Mouse (Mus musculus): ENCODE data around the gene Med6. TPM values are rescaled to one million over a fixed set of nuclear protein-coding genes. Genes with fewer than 3 reads are reported as not detected.

Gene Med6
- total and polyA plus RNA-seq, 2 experiments, result 6.0 to 19.9 TPM

DNA sequence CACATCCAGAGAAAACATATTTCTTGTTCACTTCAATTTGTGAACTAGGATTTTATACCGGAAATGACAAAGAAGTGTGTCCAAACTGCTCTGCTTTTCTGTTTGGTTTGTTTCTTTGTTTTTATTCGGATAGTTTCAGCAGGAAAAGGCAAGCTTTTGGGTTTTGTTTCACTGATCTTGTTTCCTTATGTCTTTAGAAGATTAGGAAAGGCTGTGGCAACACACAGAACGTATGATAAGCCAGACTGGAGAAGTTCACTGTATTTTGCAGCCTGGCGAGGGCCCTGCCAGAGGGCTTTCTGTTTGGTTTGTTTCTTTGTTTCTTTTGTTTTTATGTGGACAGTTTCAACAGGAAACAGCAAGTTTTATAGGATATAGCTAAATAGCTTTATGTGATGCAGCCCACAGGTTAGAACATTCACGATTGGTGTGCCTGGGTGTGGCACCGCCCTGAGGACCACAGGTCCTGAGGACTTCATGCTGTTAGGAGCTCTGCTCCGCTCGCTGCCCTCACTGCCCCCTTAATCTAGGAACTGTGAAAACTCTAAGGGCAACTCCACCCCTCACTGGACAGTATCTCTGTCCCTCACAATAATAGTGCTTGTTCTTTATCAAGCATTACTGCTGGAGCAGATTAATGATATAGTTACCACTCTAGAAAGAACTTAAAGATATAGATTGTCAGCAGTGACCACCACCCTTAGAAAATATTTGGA, 1.9 kb upstream of the Med6 start:
- Histone ChIP-seq H3K4me1 (ENCODE audit: control insufficient read depth, insufficient read depth, low read length) (peaks cover 5% of the 10 kb centered on the region; the same call in 1 of the 2 replicates), H3K27me3 (ENCODE audit: control insufficient read depth, insufficient read depth, low read length) (no peaks in the 10 kb centered on the region), H3K9ac (ENCODE audit: low read depth, low read length) (no peak overlapping the region), H3K36me3 (ENCODE audit: control insufficient read depth, insufficient read depth, low read length) (no peaks in the 10 kb centered on the region), H3K79me2 (ENCODE audit: control insufficient read depth, insufficient read depth, low read length) (peaks cover 2% of the 10 kb centered on the region; the same call in 1 of the 2 replicates), H3K27ac (replicated peaks; ENCODE audit: insufficient read depth, low read depth, low read length) (no peak overlapping the region), H3K4me3 (ENCODE audit: insufficient read depth, low read depth, low read length) (no peak overlapping the region)
- 84% methylated on average over 8 of the region's 8 CpGs for WGBS
- DNase-seq (ENCODE audit: extremely low read depth, low read depth, low spot score), result no peak
- TF ChIP-seq POLR2A (IDR thresholded peaks at IDR 0.05; ENCODE audit: extremely low read depth, insufficient read depth, low read length), result no peak
- TF ChIP-seq CTCF (IDR thresholded peaks at IDR 0.05; ENCODE audit: low read depth, low read length), result no peak

DNA sequence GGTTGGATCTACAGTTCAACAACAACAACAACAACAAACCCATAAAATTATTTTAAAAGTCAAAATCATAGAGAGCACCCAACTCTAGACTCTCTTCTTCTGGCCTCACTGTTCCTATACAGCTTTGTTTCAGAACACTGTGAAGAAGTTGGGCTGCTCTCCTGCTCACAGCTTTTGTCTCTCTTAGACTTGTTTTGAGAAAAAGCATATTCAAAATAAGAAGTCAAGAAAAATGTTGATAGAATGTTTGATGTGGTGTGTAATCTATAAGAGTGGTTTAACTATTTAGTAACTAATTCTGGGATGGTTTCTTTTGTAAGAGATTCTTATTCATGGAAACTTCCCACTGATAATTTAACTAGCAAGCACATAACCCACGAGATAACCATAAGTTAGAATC, 26.4 kb downstream of the Med6 start, which contains the start of gene Adam21:
Gene Adam21, minus strand, starts transcription at position 101 of the 400 bp plus-strand sequence.
- TF ChIP-seq CTCF (IDR thresholded peaks at IDR 0.05; ENCODE audit: low read depth, low read length) (no peak), POLR2A (IDR thresholded peaks at IDR 0.05; ENCODE audit: extremely low read depth, insufficient read depth, low read length) (no peak)
- 100% methylated on average over 1 of the region's 1 CpGs for WGBS
- Histone ChIP-seq H3K36me3 (ENCODE audit: control insufficient read depth, insufficient read depth, low read length) (peaks cover 3% of the 10 kb centered on the region), H3K27me3 (ENCODE audit: control insufficient read depth, insufficient read depth, low read length) (no peaks in the 10 kb centered on the region), H3K9ac (ENCODE audit: low read depth, low read length) (no peak within 1 kb of the TSS), H3K79me2 (ENCODE audit: control insufficient read depth, insufficient read depth, low read length) (no peaks in the 10 kb centered on the region), H3K4me1 (ENCODE audit: control insufficient read depth, insufficient read depth, low read length) (no peaks in the 10 kb centered on the region), H3K4me3 (ENCODE audit: insufficient read depth, low read depth, low read length) (no peak within 1 kb of the TSS), H3K27ac (replicated peaks; ENCODE audit: insufficient read depth, low read depth, low read length) (no peak within 1 kb of the TSS)
- DNase-seq (ENCODE audit: extremely low read depth, low read depth, low spot score), result no peak

DNA sequence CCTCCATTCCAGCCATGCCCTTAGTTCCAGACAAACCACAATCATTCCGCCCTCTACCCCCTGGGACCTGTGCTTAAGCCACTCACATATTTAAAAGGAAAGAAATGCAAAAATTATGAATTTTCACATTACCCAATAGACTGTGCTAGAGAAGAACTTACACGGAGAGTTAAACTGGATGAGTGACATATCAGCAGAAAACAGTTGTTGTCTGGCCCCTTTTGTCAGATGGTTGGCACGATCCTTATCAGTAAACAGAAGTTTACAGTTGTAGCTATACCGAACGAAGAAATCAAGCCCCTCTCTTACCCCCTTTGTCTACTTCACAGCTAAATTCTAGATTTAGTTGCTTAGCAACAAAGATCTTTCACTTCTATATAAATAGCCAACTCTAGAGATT, 26.9 kb downstream of the Med6 start:
- H3K4me1 ChIP-seq (ENCODE audit: control insufficient read depth, insufficient read depth, low read length), result no peaks in the 10 kb centered on the region
- no peak overlapping the region for H3K4me3 ChIP-seq (ENCODE audit: insufficient read depth, low read depth, low read length)
- no peak overlapping the region for H3K9ac ChIP-seq (ENCODE audit: low read depth, low read length)
- no peak for DNase-seq (ENCODE audit: extremely low read depth, low read depth, low spot score)
- 89% methylated on average over 5 of the region's 5 CpGs for WGBS
- no peaks in the 10 kb centered on the region for H3K27me3 ChIP-seq (ENCODE audit: control insufficient read depth, insufficient read depth, low read length)
- TF ChIP-seq CTCF (IDR thresholded peaks at IDR 0.05; ENCODE audit: low read depth, low read length) (no peak), POLR2A (IDR thresholded peaks at IDR 0.05; ENCODE audit: extremely low read depth, insufficient read depth, low read length) (no peak)
- peaks cover under 1% of the 10 kb centered on the region for H3K36me3 ChIP-seq (ENCODE audit: control insufficient read depth, insufficient read depth, low read length)
- H3K79me2 ChIP-seq (ENCODE audit: control insufficient read depth, insufficient read depth, low read length), result no peaks in the 10 kb centered on the region
- no peak overlapping the region for H3K27ac ChIP-seq (replicated peaks; ENCODE audit: insufficient read depth, low read depth, low read length)

DNA sequence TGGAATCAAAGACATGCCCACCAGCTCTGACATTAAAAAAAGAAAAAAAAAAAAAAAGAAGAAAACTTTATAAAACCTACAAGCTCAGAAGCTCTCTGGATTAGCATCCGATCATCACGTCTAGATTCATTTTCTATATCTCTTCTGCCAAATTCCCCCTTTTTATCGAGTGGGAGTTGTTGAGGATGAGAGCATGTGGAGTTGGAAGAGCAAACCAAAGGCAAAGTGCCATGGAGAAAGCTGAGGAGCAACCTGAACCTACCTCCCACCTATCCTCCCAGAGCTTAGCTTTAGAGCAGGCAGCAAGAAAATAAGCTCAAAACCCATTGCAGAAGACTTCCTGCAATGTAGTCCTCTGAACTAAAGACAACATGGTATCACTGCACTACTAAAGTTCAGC, 30.6 kb downstream of the Med6 start:
- no peaks in the 10 kb centered on the region for H3K27me3 ChIP-seq (ENCODE audit: control insufficient read depth, insufficient read depth, low read length)
- no peak overlapping the region for H3K4me3 ChIP-seq (ENCODE audit: insufficient read depth, low read depth, low read length)
- no peaks in the 10 kb centered on the region for H3K4me1 ChIP-seq (ENCODE audit: control insufficient read depth, insufficient read depth, low read length)
- DNase-seq (ENCODE audit: extremely low read depth, low read depth, low spot score), result no peak
- TF ChIP-seq POLR2A (IDR thresholded peaks at IDR 0.05; ENCODE audit: extremely low read depth, insufficient read depth, low read length) (no peak), CTCF (IDR thresholded peaks at IDR 0.05; ENCODE audit: low read depth, low read length) (no peak)
- 96% methylated on average over 3 of the region's 3 CpGs for WGBS
- H3K79me2 ChIP-seq (ENCODE audit: control insufficient read depth, insufficient read depth, low read length), result no peaks in the 10 kb centered on the region
- H3K9ac ChIP-seq (ENCODE audit: low read depth, low read length), result no peak overlapping the region
- H3K36me3 ChIP-seq (ENCODE audit: control insufficient read depth, insufficient read depth, low read length), result no peaks in the 10 kb centered on the region
- no peak overlapping the region for H3K27ac ChIP-seq (replicated peaks; ENCODE audit: insufficient read depth, low read depth, low read length)

DNA sequence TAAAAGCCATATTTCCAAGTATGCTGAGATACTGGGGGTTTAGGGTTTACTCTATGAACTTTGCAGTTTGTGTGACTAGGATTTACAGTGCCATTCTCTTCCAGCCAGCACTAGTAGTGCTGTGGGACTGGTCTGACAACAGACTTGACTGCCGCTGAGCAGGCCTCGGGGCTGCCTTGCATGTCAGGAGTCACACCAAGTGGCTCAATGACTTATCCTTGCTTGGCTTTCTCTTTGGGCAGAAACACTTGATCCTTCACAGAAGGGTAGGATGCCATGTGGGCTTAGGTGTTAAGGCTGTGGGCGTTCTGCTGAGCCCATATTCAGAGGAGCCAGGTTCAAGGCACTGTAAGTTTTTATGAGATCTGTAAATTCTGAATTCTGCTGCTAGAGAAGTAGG, 45.5 kb downstream of the Med6 start:
- no peak for TF ChIP-seq POLR2A (IDR thresholded peaks at IDR 0.05; ENCODE audit: extremely low read depth, insufficient read depth, low read length)
- TF ChIP-seq CTCF (IDR thresholded peaks at IDR 0.05; ENCODE audit: low read depth, low read length), result no peak
- Histone ChIP-seq H3K4me1 (ENCODE audit: control insufficient read depth, insufficient read depth, low read length) (no peaks in the 10 kb centered on the region), H3K27me3 (ENCODE audit: control insufficient read depth, insufficient read depth, low read length) (no peaks in the 10 kb centered on the region), H3K27ac (replicated peaks; ENCODE audit: insufficient read depth, low read depth, low read length) (no peak overlapping the region), H3K4me3 (ENCODE audit: insufficient read depth, low read depth, low read length) (no peak overlapping the region), H3K79me2 (ENCODE audit: control insufficient read depth, insufficient read depth, low read length) (no peaks in the 10 kb centered on the region), H3K9ac (ENCODE audit: low read depth, low read length) (no peak overlapping the region), H3K36me3 (ENCODE audit: control insufficient read depth, insufficient read depth, low read length) (no peaks in the 10 kb centered on the region)
- 88% methylated on average over 3 of the region's 3 CpGs for WGBS
- DNase-seq (ENCODE audit: extremely low read depth, low read depth, low spot score), result no peak

DNA sequence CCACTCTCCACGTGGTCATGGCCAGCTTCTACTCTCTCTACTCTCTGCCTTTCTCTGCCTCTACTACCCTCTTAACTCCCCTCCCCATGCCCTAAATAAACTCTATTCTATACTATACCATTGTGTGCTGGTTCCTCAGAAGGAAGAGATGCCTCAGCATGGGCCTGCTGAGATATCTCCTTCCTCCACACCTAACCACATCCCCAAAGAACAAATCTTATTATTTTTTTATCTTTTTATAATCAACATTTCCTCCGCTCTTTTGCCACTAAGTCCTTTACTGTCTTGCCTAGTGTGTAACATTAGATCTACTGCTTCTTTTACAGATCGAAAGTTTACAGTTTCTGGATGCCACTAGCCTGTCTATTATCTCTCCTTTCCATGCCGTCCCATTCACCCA, 47.6 kb downstream of the Med6 start:
- 62% methylated on average over 4 of the region's 4 CpGs for WGBS
- no peak overlapping the region for H3K27ac ChIP-seq (replicated peaks; ENCODE audit: insufficient read depth, low read depth, low read length)
- DNase-seq (ENCODE audit: extremely low read depth, low read depth, low spot score), result no peak
- no peak overlapping the region for H3K9ac ChIP-seq (ENCODE audit: low read depth, low read length)
- no peaks in the 10 kb centered on the region for H3K4me1 ChIP-seq (ENCODE audit: control insufficient read depth, insufficient read depth, low read length)
- no peaks in the 10 kb centered on the region for H3K36me3 ChIP-seq (ENCODE audit: control insufficient read depth, insufficient read depth, low read length)
- no peaks in the 10 kb centered on the region for H3K27me3 ChIP-seq (ENCODE audit: control insufficient read depth, insufficient read depth, low read length)
- H3K4me3 ChIP-seq (ENCODE audit: insufficient read depth, low read depth, low read length), result no peak overlapping the region
- TF ChIP-seq CTCF (IDR thresholded peaks at IDR 0.05; ENCODE audit: low read depth, low read length), result no peak
- TF ChIP-seq POLR2A (IDR thresholded peaks at IDR 0.05; ENCODE audit: extremely low read depth, insufficient read depth, low read length), result no peak
- H3K79me2 ChIP-seq (ENCODE audit: control insufficient read depth, insufficient read depth, low read length), result no peaks in the 10 kb centered on the region

Measured in liver, adult 2 months (tissue).